Mouse (Mus musculus) bone marrow, adult 2 months (tissue): ENCODE measurements around the gene Olfr896-ps1. TPM values are rescaled to one million over a fixed set of nuclear protein-coding genes. Genes with fewer than 3 reads are reported as not detected.

Experiments used
- H3K27ac ChIP-seq: fragments of 200-500 bp; 2 replicates; pipeline ENCODE4 v1.5.1; 2012; ENCODE audit warnings: low read depth, mild to moderate bottlenecking, control low read depth, inconsistent platforms, low read length; ENCODE audit not compliant: control insufficient read depth, poor library complexity, insufficient read depth
- H3K4me1 ChIP-seq: fragments of 200-500 bp; 2 replicates; pipeline ENCODE4 v1.6.1; 2011; ENCODE audit warnings: low read length; ENCODE audit not compliant: control insufficient read depth, insufficient read depth
- H3K4me3 ChIP-seq: fragments of 200-500 bp; replicated peaks from 2 replicates; pipeline ENCODE3; 2011; ENCODE audit warnings: mild to moderate bottlenecking, low read depth, low read length, control low read depth; ENCODE audit not compliant: control insufficient read depth
- CTCF ChIP-seq: fragments of 200-500 bp; IDR thresholded peaks from 2 replicates; pipeline ENCODE4 v1.5.1; 2011; ENCODE audit warnings: low read length, control low read depth; ENCODE audit not compliant: control insufficient read depth, insufficient read depth
- POLR2A ChIP-seq: fragments of 200-500 bp; IDR thresholded peaks from 2 replicates; pipeline ENCODE4 v1.6.1; 2011; ENCODE audit warnings: low read depth, mild to moderate bottlenecking, control low read depth, low read length, borderline replicate concordance; ENCODE audit not compliant: control insufficient read depth
- WGBS: fragments of 180-500 bp; shearing (Covaris S2); methylation state at CpG from one replicate; pipeline ENCODE4 v1.1.7; 2018; 5-methylcytosine and 5-hydroxymethylcytosine counted together
- polyA plus RNA-seq: library from polyadenylated mRNA; stranded (reverse); fragments of >200 nt; gene quantifications from 2 replicates; pipeline ENCODE4 v1.2.4, GENCODE M21; 2011; ENCODE audit warnings: low replicate concordance; ENCODE audit not compliant: missing spikeins, insufficient read depth, insufficient read length

Gene Olfr896-ps1
- not detected in 2 replicates for polyA plus RNA-seq

GRCm38 (mm10) chr9:38290807-38291206 lies at the start of gene Olfr896-ps1:
TSS of gene Olfr896-ps1 (plus strand) at chr9:38291107.
- TF ChIP-seq POLR2A = no peak
- no peak for TF ChIP-seq CTCF
- WGBS = 75% methylated on average over 1 of the region's 1 CpGs
- no peaks in the 10 kb centered on the region for H3K4me1 ChIP-seq
- H3K27ac ChIP-seq = no peak within 1 kb of the TSS
- no peak within 1 kb of the TSS for H3K4me3 ChIP-seq

GRCm38 (mm10) chr9:38252474-38252873 lies 38.4 kb upstream of the Olfr896-ps1 start, which contains the start of gene Olfr143:
TSS of gene Olfr143 (plus strand) at chr9:38252774.
- no peak for TF ChIP-seq POLR2A
- TF ChIP-seq CTCF = no peak
- no peak within 1 kb of the TSS for H3K4me3 ChIP-seq
- no peaks in the 10 kb centered on the region for H3K4me1 ChIP-seq
- H3K27ac ChIP-seq = no peak within 1 kb of the TSS

GRCm38 (mm10) chr9:38267551-38267950 lies 23.4 kb upstream of the Olfr896-ps1 start, which contains the start of gene Olfr895:
TSS of gene Olfr895 (plus strand) at chr9:38267851.
- H3K4me3 ChIP-seq = no peak within 1 kb of the TSS
- no peaks in the 10 kb centered on the region for H3K4me1 ChIP-seq
- TF ChIP-seq POLR2A = no peak
- TF ChIP-seq CTCF = no peak
- H3K27ac ChIP-seq = no peak within 1 kb of the TSS

GRCm38 (mm10) chr9:38328760-38329159 lies 37.9 kb downstream of the Olfr896-ps1 start, which contains the start of gene Olfr25:
TSS of gene Olfr25 (plus strand) at chr9:38329060.
- 66% methylated on average over 3 of the region's 3 CpGs for WGBS
- no peaks in the 10 kb centered on the region for H3K4me1 ChIP-seq
- TF ChIP-seq CTCF (no peak), POLR2A (no peak)
- no peak within 1 kb of the TSS for H3K27ac ChIP-seq
- no peak within 1 kb of the TSS for H3K4me3 ChIP-seq

Other genes with a start within 250 kb of the Olfr896-ps1 start
- not detected in 2 replicates for gene Olfr884, start 244.6 kb upstream of the Olfr896-ps1 start, polyA plus RNA-seq
- not detected in 2 replicates for gene Olfr885, start 229.8 kb upstream of the Olfr896-ps1 start, polyA plus RNA-seq
- gene Olfr887, start 207.0 kb upstream of the Olfr896-ps1 start, polyA plus RNA-seq = 0.16 and 0.95 TPM in 2 replicates
- gene Olfr888, start 183.0 kb upstream of the Olfr896-ps1 start, polyA plus RNA-seq = not detected in 2 replicates
- gene Olfr889, start 175.9 kb upstream of the Olfr896-ps1 start, polyA plus RNA-seq = 0.35 TPM in 1 of 2 replicates, not detected in the other
- gene Olfr890, start 148.6 kb upstream of the Olfr896-ps1 start, polyA plus RNA-seq = not detected in 2 replicates
- gene Olfr891, start 110.3 kb upstream of the Olfr896-ps1 start, polyA plus RNA-seq = not detected in 2 replicates
- gene Olfr893, start 82.7 kb upstream of the Olfr896-ps1 start, polyA plus RNA-seq = not detected in 2 replicates
- gene Olfr894, start 73.1 kb upstream of the Olfr896-ps1 start, polyA plus RNA-seq = not detected in 2 replicates
- not detected in 2 replicates for gene Olfr143, start 38.3 kb upstream of the Olfr896-ps1 start, polyA plus RNA-seq
- gene Olfr895, start 23.3 kb upstream of the Olfr896-ps1 start, polyA plus RNA-seq = not detected in 2 replicates
- not detected in 2 replicates for gene Olfr25, start 38.0 kb downstream of the Olfr896-ps1 start, polyA plus RNA-seq
- not detected in 2 replicates for gene Olfr898, start 57.3 kb downstream of the Olfr896-ps1 start, polyA plus RNA-seq
- not detected in 2 replicates for gene Olfr250, start 75.8 kb downstream of the Olfr896-ps1 start, polyA plus RNA-seq
- gene Olfr251, start 86.0 kb downstream of the Olfr896-ps1 start, polyA plus RNA-seq = not detected in 2 replicates
- not detected in 2 replicates for gene Olfr147, start 110.6 kb downstream of the Olfr896-ps1 start, polyA plus RNA-seq
- not detected in 2 replicates for gene Olfr901, start 138.3 kb downstream of the Olfr896-ps1 start, polyA plus RNA-seq
- not detected in 2 replicates for gene Olfr902, start 156.5 kb downstream of the Olfr896-ps1 start, polyA plus RNA-seq
- not detected in 2 replicates for gene Olfr904, start 172.0 kb downstream of the Olfr896-ps1 start, polyA plus RNA-seq
- 0.72 and 2.0 TPM in 2 replicates for gene Olfr905, start 180.0 kb downstream of the Olfr896-ps1 start, polyA plus RNA-seq
- not detected in 2 replicates for gene Olfr906, start 196.0 kb downstream of the Olfr896-ps1 start, polyA plus RNA-seq
- 0.70 TPM in 1 of 2 replicates, not detected in the other for gene Olfr907, start 204.7 kb downstream of the Olfr896-ps1 start, polyA plus RNA-seq
- gene Olfr911-ps1, start 230.5 kb downstream of the Olfr896-ps1 start, polyA plus RNA-seq = 0.55 TPM in 1 of 2 replicates, not detected in the other
- gene Olfr910, start 246.7 kb downstream of the Olfr896-ps1 start, polyA plus RNA-seq = not detected in 2 replicates